Comparison of ENCODE assay signal across 13 mouse cellular contexts in genomic region chr11:65365751-65366559, GRCm38 (mm10).
A peak's percentile ranks its signal among the peaks of the same experiment; 100 is the strongest.
DNase-seq lines count a peak whose midpoint lies in the region; ATAC-seq and TF ChIP-seq lines count a peak whose summit lies in the region.
"Had no signal": no experiment of that assay in that cellular context is flagged by ENCODE, and none has a peak within 500 bp of the region (broad histone marks: within the 10 kb centered on the region; RNA-seq: fewer than 3 reads in every experiment).

No protein-coding gene starts in this region.

- H3K4me2 ChIP-seq in kidney, postnatal 0 days (ENCODE audit: low read length) = no peak overlapping the region
- peak overlapping the region; percentile 45 for H3K4me2 ChIP-seq in heart, embryonic 15.5 days
- H3K4me2 ChIP-seq: kidney, embryonic 15.5 days; liver, embryonic 12.5 days had no signal

- no peaks in the 10 kb centered on the region for H3K79me3 ChIP-seq in C2C12 (ENCODE audit: low read depth)

- no peak for TF ChIP-seq CTCF in kidney, postnatal 0 days (IDR thresholded peaks at IDR 0.05; ENCODE audit: low read depth)
- TF ChIP-seq CTCF in C2C12 (IDR thresholded peaks at IDR 0.05; ENCODE audit: control insufficient read depth, insufficient read depth, insufficient read length) = no peak

- no peak overlapping the region for H3K4me3 ChIP-seq in kidney, postnatal 0 days (replicated peaks; ENCODE audit: low read depth, low read length)
- no peak overlapping the region for H3K4me3 ChIP-seq in C2C12 (ENCODE audit: insufficient read depth, poor library complexity, severe bottlenecking)
- H3K4me3 ChIP-seq in heart, embryonic 15.5 days = peak overlapping the region; percentile 27
- H3K4me3 ChIP-seq: forebrain, embryonic 10.5 days; kidney, embryonic 15.5 days; liver, embryonic 12.5 days had no signal

- peak overlapping the region; percentile 54; the same call in 1 of the 2 replicates for H3K27ac ChIP-seq in kidney, postnatal 0 days
- H3K27ac ChIP-seq in heart, embryonic 15.5 days = peak overlapping the region; percentile 95
- H3K27ac ChIP-seq: forebrain, embryonic 10.5 days; liver, embryonic 12.5 days had no signal

- no peaks in the 10 kb centered on the region for H3K4me1 ChIP-seq in kidney, postnatal 0 days (replicated peaks; ENCODE audit: insufficient read depth, low read length)
- peaks cover 30% of the 10 kb centered on the region for H3K4me1 ChIP-seq in heart, embryonic 15.5 days (replicated peaks)
- H3K4me1 ChIP-seq: liver, embryonic 12.5 days had no signal

- WGBS in kidney, postnatal 0 days = 45% methylated on average over 12 of the region's 12 CpGs
- WGBS in heart, embryonic 15.5 days = 22% methylated on average over 12 of the region's 12 CpGs

- H3K9ac ChIP-seq in kidney, postnatal 0 days (ENCODE audit: low read depth, low read length) = no peak overlapping the region
- H3K9ac ChIP-seq in heart, embryonic 15.5 days = no peak overlapping the region
- H3K9ac ChIP-seq: kidney, embryonic 15.5 days; liver, embryonic 12.5 days had no signal

- DNase-seq in kidney, postnatal 0 days (ENCODE audit: low spot score) = no peak
- no peak for DNase-seq in kidney, postnatal 14 days
- DNase-seq in brain, adult 2 months (ENCODE audit: low read depth, low spot score) = peak; percentile 56
- DNase-seq in adrenal gland, postnatal 14 days = no peak
- no peak for DNase-seq in thymus, postnatal 0 days (ENCODE audit: low spot score)
- DNase-seq: gastrocnemius, postnatal 36 days had no signal

- H3K79me2 ChIP-seq in C2C12 (ENCODE audit: control insufficient read depth, insufficient read depth) = no peaks in the 10 kb centered on the region

- H3ac ChIP-seq in C2C12 (ENCODE audit: control insufficient read depth, insufficient read length, low read depth) = no peak overlapping the region

- no peaks in the 10 kb centered on the region for H3K36me3 ChIP-seq in kidney, postnatal 0 days (ENCODE audit: insufficient read depth, low read length)
- no peaks in the 10 kb centered on the region for H3K36me3 ChIP-seq in C2C12 (ENCODE audit: control insufficient read depth, insufficient read depth)
- no peaks in the 10 kb centered on the region for H3K36me3 ChIP-seq in heart, embryonic 15.5 days
- H3K36me3 ChIP-seq: forebrain, embryonic 10.5 days; kidney, embryonic 15.5 days; liver, embryonic 12.5 days had no signal

- ATAC-seq in kidney, postnatal 0 days (replicated peaks; ENCODE audit: low FRiP score, low read depth) = no peak
- peak; percentile 84 for ATAC-seq in heart, embryonic 15.5 days (replicated peaks; ENCODE audit: insufficient number of reproducible peaks, insufficient read depth, low FRiP score, low read depth)
- ATAC-seq in inflammation-experienced regulatory T-cells, adult 6 months = no peak
- ATAC-seq: hindbrain, embryonic 16.5 days; liver, embryonic 12.5 days had no signal

- no peaks in the 10 kb centered on the region for H3K9me3 ChIP-seq in kidney, postnatal 0 days (replicated peaks; ENCODE audit: low read length)
- H3K9me3 ChIP-seq in heart, embryonic 15.5 days (replicated peaks) = no peaks in the 10 kb centered on the region
- H3K9me3 ChIP-seq: forebrain, embryonic 10.5 days; kidney, embryonic 15.5 days; liver, embryonic 12.5 days had no signal

- H3K27me3 ChIP-seq in kidney, postnatal 0 days (ENCODE audit: insufficient read depth, low read length) = no peaks in the 10 kb centered on the region
- H3K27me3 ChIP-seq in C2C12 (ENCODE audit: control insufficient read depth, insufficient read depth, insufficient read length) = no peaks in the 10 kb centered on the region
- no peaks in the 10 kb centered on the region for H3K27me3 ChIP-seq in heart, embryonic 15.5 days
- H3K27me3 ChIP-seq: kidney, embryonic 15.5 days; liver, embryonic 12.5 days had no signal

TF ChIP-seq in C2C12, 6 proteins besides CTCF, POLR2A, EP300 and RAD21:
- TF ChIP-seq MYOG (IDR thresholded peaks at IDR 0.05; ENCODE audit: control insufficient read depth, extremely low read depth, insufficient read length) = no peak
- TF ChIP-seq FOSL1 (IDR thresholded peaks at IDR 0.05; ENCODE audit: insufficient read depth, low read length, poor library complexity, severe bottlenecking) = peak; percentile 75
- TF ChIP-seq MAX (IDR thresholded peaks at IDR 0.05) = no peak
- peak; percentile 15 for TF ChIP-seq CEBPB (IDR thresholded peaks at IDR 0.05; ENCODE audit: low read depth)
- TF ChIP-seq MYOD1 (IDR thresholded peaks at IDR 0.05; ENCODE audit: control insufficient read depth, insufficient read length, low read depth) = peak; percentile 86
- TF ChIP-seq USF1 (IDR thresholded peaks at IDR 0.05; ENCODE audit: low read depth) = no peak
